25 mouse cellular contexts compared by ENCODE assay signal in the genomic region with DNA sequence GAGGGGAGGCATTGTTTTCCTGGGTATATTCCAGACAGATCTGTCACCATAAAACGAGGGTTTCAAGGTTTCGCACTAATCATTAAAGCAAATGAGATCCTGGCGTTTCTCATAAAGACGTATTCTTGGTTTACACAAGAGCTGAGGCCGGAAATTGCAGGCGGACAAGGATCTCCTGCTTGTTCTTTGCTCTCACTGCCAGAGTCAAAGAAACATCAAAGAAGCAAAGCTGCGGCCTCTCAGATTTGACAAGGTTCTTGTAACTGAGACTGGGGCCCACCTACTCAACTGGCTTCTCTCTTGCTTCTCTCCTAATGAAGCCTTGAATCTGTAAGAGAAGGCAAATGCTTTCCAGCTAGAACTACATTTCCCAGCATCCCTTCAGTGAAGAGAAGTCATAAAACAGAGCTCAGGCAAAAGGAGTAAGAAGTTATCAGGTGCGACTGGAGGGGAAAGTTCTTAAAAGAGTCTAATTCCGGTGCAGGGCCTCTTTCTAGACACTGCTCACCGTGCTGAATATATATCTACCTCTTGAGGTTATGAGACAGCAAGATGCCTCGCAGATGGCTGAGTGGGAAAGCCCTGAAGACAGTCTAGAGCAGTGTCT.
DNase-seq lines count a peak whose midpoint lies in the region; ATAC-seq and TF ChIP-seq lines count a peak whose summit lies in the region.
"Had no signal": no experiment of that assay in that cellular context is flagged by ENCODE, and none has a peak within 500 bp of the region (broad histone marks: within the 10 kb centered on the region; RNA-seq: fewer than 3 reads in every experiment).

No protein-coding gene starts in this region.

- no peaks in the 10 kb centered on the region for H3K36me3 ChIP-seq in heart, embryonic 12.5 days
- H3K36me3 ChIP-seq in kidney, postnatal 0 days (ENCODE audit: insufficient read depth, low read length): no peaks in the 10 kb centered on the region
- H3K36me3 ChIP-seq in CH12.LX (replicated peaks in 1 of 2; ENCODE audit: control insufficient read depth in 1 of 2, insufficient read depth in 1 of 2, low read length in 1 of 2): peaks cover 9 to 25% of the 10 kb centered on the region in 2 experiments
- H3K36me3 ChIP-seq in intestine, embryonic 15.5 days: no peaks in the 10 kb centered on the region
- H3K36me3 ChIP-seq: heart, embryonic 15.5 days; hindbrain, embryonic 13.5 days; limb, embryonic 10.5 days; limb, embryonic 15.5 days; liver, embryonic 13.5 days; midbrain, embryonic 10.5 days; neural tube, embryonic 12.5 days had no signal

- 59% methylated on average over 11 of the region's 11 CpGs for WGBS in heart, embryonic 12.5 days
- WGBS in kidney, postnatal 0 days: 22% methylated on average over 11 of the region's 11 CpGs
- WGBS in intestine, embryonic 15.5 days: 23% methylated on average over 11 of the region's 11 CpGs

- no peak overlapping the region for H3K4me2 ChIP-seq in heart, embryonic 12.5 days
- H3K4me2 ChIP-seq in kidney, postnatal 0 days (ENCODE audit: low read length): no peak overlapping the region
- no peak overlapping the region for H3K4me2 ChIP-seq in CH12.LX (ENCODE audit: insufficient read depth, low read depth, poor library complexity, severe bottlenecking)
- H3K4me2 ChIP-seq in intestine, embryonic 15.5 days (replicated peaks): no peak overlapping the region
- H3K4me2 ChIP-seq: forebrain, embryonic 13.5 days; heart, embryonic 15.5 days; hindbrain, embryonic 13.5 days; limb, embryonic 15.5 days; liver, embryonic 13.5 days; neural tube, embryonic 12.5 days had no signal

- in situ Hi-C loops in CH12.LX (cut with MboI; ENCODE audit: low pct_ligation_motif_present, low pct_unique_long_range_greater_than_20kb, low sequenced_read_pairs): loop anchor here (10.0 kb wide), 2 partner anchors 105 to 445 kb away; a partner anchor contains a TSS

- no peak for ATAC-seq in heart, embryonic 12.5 days (ENCODE audit: insufficient number of reproducible peaks, low FRiP score)
- no peak; the same call in 1 of the 2 replicates for ATAC-seq in kidney, postnatal 0 days (replicated peaks; ENCODE audit: low FRiP score, low read depth)
- ATAC-seq in intestine, embryonic 15.5 days: 0 out of 2 replicates have a peak, but pooled peaks have one; percentile 25
- ATAC-seq: forebrain, embryonic 13.5 days had no signal

- no peak for TF ChIP-seq RAD21 in CH12.LX (IDR thresholded peaks at IDR 0.05; ENCODE audit: low read depth, low read length)

- TF ChIP-seq EP300 in CH12.LX (IDR thresholded peaks at IDR 0.05; ENCODE audit: low read length): no peak

- no peak for TF ChIP-seq POLR2A in CH12.LX (IDR thresholded peaks at IDR 0.05; ENCODE audit: low read depth, low read length)

- H3K27ac ChIP-seq in heart, embryonic 12.5 days (ENCODE audit: poor library complexity, severe bottlenecking): peak overlapping the region; percentile 23; the same call in 1 of the 2 replicates
- H3K27ac ChIP-seq in kidney, postnatal 0 days: no peak overlapping the region
- H3K27ac ChIP-seq in CH12.LX (ENCODE audit: insufficient read depth, low read depth): no peak overlapping the region
- 0 out of 2 replicates have a peak overlapping the region, but pooled peaks have one; percentile 6 for H3K27ac ChIP-seq in intestine, embryonic 15.5 days
- H3K27ac ChIP-seq: forebrain, embryonic 13.5 days; heart, embryonic 15.5 days; hindbrain, embryonic 13.5 days; limb, embryonic 10.5 days; limb, embryonic 15.5 days; liver, embryonic 13.5 days; midbrain, embryonic 10.5 days; neural tube, embryonic 12.5 days had no signal

- no peak overlapping the region for H3K9ac ChIP-seq in heart, embryonic 12.5 days
- no peak overlapping the region for H3K9ac ChIP-seq in kidney, postnatal 0 days (ENCODE audit: low read depth, low read length)
- no peak overlapping the region for H3K9ac ChIP-seq in CH12.LX (ENCODE audit: insufficient read depth, low read depth)
- no peak overlapping the region for H3K9ac ChIP-seq in intestine, embryonic 15.5 days
- H3K9ac ChIP-seq: forebrain, embryonic 13.5 days; heart, embryonic 15.5 days; hindbrain, embryonic 13.5 days; limb, embryonic 15.5 days; liver, embryonic 13.5 days; neural tube, embryonic 12.5 days had no signal

- no peak for TF ChIP-seq CTCF in kidney, postnatal 0 days (IDR thresholded peaks at IDR 0.05; ENCODE audit: low read depth)
- TF ChIP-seq CTCF in CH12.LX (conservative IDR thresholded peaks at IDR 0.05 in 1 of 2, IDR thresholded peaks at IDR 0.05 in 1 of 2; ENCODE audit: low read depth in 2 of 2, low read length in 2 of 2): no peak

- H3K4me3 ChIP-seq in heart, embryonic 12.5 days: no peak overlapping the region
- H3K4me3 ChIP-seq in kidney, postnatal 0 days (replicated peaks; ENCODE audit: low read depth, low read length): no peak overlapping the region
- H3K4me3 ChIP-seq in CH12.LX (replicated peaks in 1 of 3; ENCODE audit: low read depth in 2 of 3, low read length in 2 of 3, poor library complexity in 1 of 3): no peak overlapping the region
- no peak overlapping the region for H3K4me3 ChIP-seq in intestine, embryonic 15.5 days (replicated peaks)
- H3K4me3 ChIP-seq: forebrain, embryonic 13.5 days; heart, embryonic 15.5 days; hindbrain, embryonic 13.5 days; limb, embryonic 10.5 days; limb, embryonic 15.5 days; liver, embryonic 13.5 days; midbrain, embryonic 10.5 days; myocyte; neural tube, embryonic 12.5 days had no signal

- no peak for DNase-seq in heart, postnatal 4 days
- DNase-seq in kidney, postnatal 0 days (ENCODE audit: low spot score): peak; percentile 87
- no peak for DNase-seq in kidney, adult 9 months
- peak; percentile 22 for DNase-seq in CH12.LX (ENCODE audit: extremely low read depth)
- DNase-seq in testis, postnatal 14 days (ENCODE audit: low spot score): no peak
- DNase-seq: adrenal gland, postnatal 25 days; cerebellum, adult 11-12 months; cerebellum, adult 9-11 months; gastrocnemius, postnatal 10 days; heart, postnatal 36 days; layer of hippocampus, postnatal 36 days; liver, embryonic 13.5 days; lung, adult 18-20 months; lung, postnatal 14 days; thymus, postnatal 4 days had no signal

- H3K9me3 ChIP-seq in heart, embryonic 12.5 days (replicated peaks): no peaks in the 10 kb centered on the region
- H3K9me3 ChIP-seq in kidney, postnatal 0 days (replicated peaks; ENCODE audit: low read length): no peaks in the 10 kb centered on the region
- H3K9me3 ChIP-seq in CH12.LX (replicated peaks; ENCODE audit: low read length): no peaks in the 10 kb centered on the region
- no peaks in the 10 kb centered on the region for H3K9me3 ChIP-seq in intestine, embryonic 15.5 days
- H3K9me3 ChIP-seq: forebrain, embryonic 13.5 days; heart, embryonic 15.5 days; hindbrain, embryonic 13.5 days; limb, embryonic 10.5 days; limb, embryonic 15.5 days; liver, embryonic 13.5 days; midbrain, embryonic 10.5 days; neural tube, embryonic 12.5 days had no signal

- H3K4me1 ChIP-seq in heart, embryonic 12.5 days (replicated peaks): peaks cover 7% of the 10 kb centered on the region; the same call in 1 of the 2 replicates
- no peaks in the 10 kb centered on the region for H3K4me1 ChIP-seq in kidney, postnatal 0 days (replicated peaks; ENCODE audit: insufficient read depth, low read length)
- H3K4me1 ChIP-seq in CH12.LX (ENCODE audit: control insufficient read depth in 1 of 2, insufficient read depth in 2 of 2): peaks cover 10 to 19% of the 10 kb centered on the region in 2 experiments
- H3K4me1 ChIP-seq in intestine, embryonic 15.5 days (replicated peaks): no peaks in the 10 kb centered on the region
- H3K4me1 ChIP-seq: forebrain, embryonic 13.5 days; liver, embryonic 13.5 days; neural tube, embryonic 12.5 days had no signal

- dilution Hi-C loops in CH12.LX (cut with MboI; ENCODE audit: extremely low pct_ligation_motif_present, extremely low pct_unique_long_range_greater_than_20kb, low sequenced_read_pairs): no loop called here

- H3K27me3 ChIP-seq in heart, embryonic 12.5 days (replicated peaks): peaks cover 12% of the 10 kb centered on the region
- H3K27me3 ChIP-seq in kidney, postnatal 0 days (ENCODE audit: insufficient read depth, low read length): no peaks in the 10 kb centered on the region
- no peaks in the 10 kb centered on the region for H3K27me3 ChIP-seq in CH12.LX (replicated peaks)
- H3K27me3 ChIP-seq in intestine, embryonic 15.5 days (replicated peaks): no peaks in the 10 kb centered on the region
- H3K27me3 ChIP-seq: forebrain, embryonic 13.5 days; liver, embryonic 13.5 days had no signal

- H3K79me2 ChIP-seq in CH12.LX (replicated peaks; ENCODE audit: control insufficient read depth, extremely low read depth, insufficient read depth, poor library complexity, severe bottlenecking): no peaks in the 10 kb centered on the region

TF ChIP-seq in CH12.LX, 34 proteins besides CTCF, POLR2A, EP300 and RAD21:
- TF ChIP-seq USF2 (conservative IDR thresholded peaks at IDR 0.05; ENCODE audit: low read depth, low read length) (no peak), HCFC1 (IDR thresholded peaks at IDR 0.05; ENCODE audit: low read depth, low read length) (peak; percentile 79)
TF ChIP-seq in CH12.LX: peak in this region for 1.

Comparison
In these comparisons a context has a peak if more than half of its experiments do, and no peak if none do; other contexts are left out.
1. DNase-seq: peak in kidney, postnatal 0 days (single experiment) and CH12.LX (single experiment); none in heart, postnatal 4 days (single experiment), kidney, adult 9 months (single experiment) and testis, postnatal 14 days (single experiment).
2. H3K27ac ChIP-seq: peak in heart, embryonic 12.5 days (single experiment) and intestine, embryonic 15.5 days (single experiment); none in kidney, postnatal 0 days (single experiment) and CH12.LX (single experiment).